Mouse (Mus musculus): ENCODE data around the gene Ctsg. TPM values are rescaled to one million over a fixed set of nuclear protein-coding genes. Genes with fewer than 3 reads are reported as not detected.
"Not testable (repeated sequence)": the region's sequence is repeated elsewhere in the genome, so short reads cannot be mapped to it uniquely, and the experiment has no call there.

Ctsg gene
- 1.0 and 3.2 TPM in 2 replicates for polyA plus RNA-seq (2015; fragmentation: Nextera tagmentation; extraction: Ambion mirVana)

DNA sequence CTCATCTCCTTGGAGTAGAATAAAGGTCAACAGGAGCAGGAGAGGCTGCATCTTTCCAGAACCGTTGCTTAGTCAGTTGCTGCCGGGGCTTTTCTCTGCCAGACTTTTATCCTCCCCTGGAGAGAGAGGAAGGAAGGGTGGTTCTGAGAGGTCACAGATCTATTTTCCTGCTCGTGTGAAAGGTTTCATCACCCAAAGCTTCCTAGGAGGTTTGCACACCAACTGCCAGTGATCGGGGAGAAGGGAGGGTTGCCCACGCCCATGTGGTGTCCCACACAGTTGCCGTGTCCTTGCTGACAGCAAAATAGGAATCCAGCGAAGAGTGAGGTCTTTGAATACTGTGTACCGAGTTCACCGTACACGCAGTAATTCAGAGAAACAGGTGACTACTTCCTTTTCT lies at the start of gene Ctsg:
Gene Ctsg, minus strand, starts transcription at position 189 of the 400 bp plus-strand sequence.
- H3K27me3 ChIP-seq (replicated peaks): no peaks in the 10 kb centered on the region

DNA sequence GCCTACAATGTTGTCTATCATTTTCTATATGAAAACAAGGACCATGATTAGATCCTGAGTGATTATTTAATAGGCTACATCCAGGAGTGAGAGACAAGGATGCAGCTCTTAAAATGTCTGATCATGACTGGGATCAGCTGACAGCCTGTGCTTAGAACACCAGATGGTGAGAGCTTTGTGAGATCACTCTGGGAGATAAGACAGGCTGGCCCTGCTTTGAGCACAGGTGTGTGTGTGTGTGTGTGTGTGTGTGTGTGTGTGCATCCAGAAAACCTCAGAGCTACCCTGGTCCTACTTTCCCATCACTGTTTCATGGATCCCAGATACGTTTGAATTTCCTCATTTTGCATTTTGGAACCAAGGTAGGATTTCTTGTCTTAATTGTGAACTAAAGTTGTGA lies 31.3 kb upstream of the Ctsg start:
- ATAC-seq (ENCODE audit: insufficient read depth, low FRiP score, low read depth); H3K27ac ChIP-seq; H3K4me3 ChIP-seq (replicated peaks); H3K4me1 ChIP-seq; H3K9ac ChIP-seq; H3K36me3 ChIP-seq; H3K27me3 ChIP-seq (replicated peaks); H3K4me2 ChIP-seq; H3K9me3 ChIP-seq: not testable (repeated sequence)
- WGBS: 62% methylated on average over 1 of the region's 1 CpGs

More for the DNA sequence above, at the start of gene Ctsg:
- H3K36me3 ChIP-seq: no peaks in the 10 kb centered on the region
- 65% methylated on average over 10 of the region's 10 CpGs for WGBS
- H3K4me1 ChIP-seq: peaks cover 2% of the 10 kb centered on the region; the same call in 1 of the 2 replicates
- ATAC-seq (ENCODE audit: insufficient read depth, low FRiP score, low read depth): no peak
- H3K4me2 ChIP-seq: no peak within 1 kb of the TSS
- no peak within 1 kb of the TSS for H3K9ac ChIP-seq
- H3K9me3 ChIP-seq: no peaks in the 10 kb centered on the region
- H3K4me3 ChIP-seq (replicated peaks): no peak within 1 kb of the TSS
- no peak within 1 kb of the TSS for H3K27ac ChIP-seq

DNA sequence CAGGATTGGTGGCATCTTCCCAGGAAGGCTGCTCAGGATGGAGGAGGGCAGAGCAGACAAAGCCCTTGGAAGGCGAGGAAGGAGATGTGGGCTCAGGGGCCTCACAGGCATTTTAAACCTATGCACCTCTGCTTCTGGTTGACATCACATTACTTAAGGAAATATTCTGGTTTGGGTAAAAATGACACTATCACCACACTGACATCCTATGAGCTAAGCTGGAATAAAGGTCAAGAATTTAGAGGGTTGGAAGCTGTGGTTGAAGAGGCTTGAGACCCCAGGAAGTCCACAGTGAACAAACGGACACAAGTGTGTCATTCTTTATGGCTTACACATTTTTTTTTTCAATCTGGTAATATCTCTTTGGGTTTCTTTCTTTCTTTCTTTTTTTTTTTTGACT lies 30.1 kb upstream of the Ctsg start, which contains the start of gene Gzmd:
Gene Gzmd, minus strand, starts transcription at position 101 of the 400 bp plus-strand sequence.
- not testable (repeated sequence) for H3K36me3 ChIP-seq; ATAC-seq (ENCODE audit: insufficient read depth, low FRiP score, low read depth); H3K4me2 ChIP-seq; H3K27ac ChIP-seq; H3K4me3 ChIP-seq (replicated peaks); H3K27me3 ChIP-seq (replicated peaks); H3K9ac ChIP-seq; H3K4me1 ChIP-seq; H3K9me3 ChIP-seq
- 79% methylated on average over 2 of the region's 2 CpGs for WGBS

DNA sequence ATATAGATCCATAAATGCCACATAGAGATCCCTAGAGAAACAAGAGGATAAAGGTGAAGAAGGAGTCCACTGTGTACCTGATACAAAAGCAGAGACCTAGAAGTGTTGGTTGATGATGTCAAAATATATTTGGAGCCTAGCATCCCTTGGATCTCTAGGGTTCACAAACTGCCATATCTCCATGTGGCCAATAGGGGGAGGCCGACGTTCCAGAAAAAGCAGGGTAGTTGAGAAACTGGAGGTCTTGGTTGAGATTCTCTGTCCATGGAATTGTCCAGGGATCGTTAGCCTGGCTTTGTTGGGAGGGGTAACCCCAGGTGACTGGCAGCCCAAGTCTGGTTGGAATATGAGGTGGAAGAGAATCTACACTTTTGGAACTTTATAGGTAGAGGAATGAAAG lies 26.0 kb upstream of the Ctsg start:
- Histone ChIP-seq H3K27ac (no peak overlapping the region), H3K4me1 (no peaks in the 10 kb centered on the region), H3K36me3 (no peaks in the 10 kb centered on the region), H3K27me3 (replicated peaks) (no peaks in the 10 kb centered on the region), H3K4me3 (replicated peaks) (no peak overlapping the region), H3K9ac (no peak overlapping the region), H3K9me3 (no peaks in the 10 kb centered on the region), H3K4me2 (no peak overlapping the region)
- ATAC-seq (ENCODE audit: insufficient read depth, low FRiP score, low read depth): no peak
- 41% methylated on average over 3 of the region's 3 CpGs for WGBS

DNA sequence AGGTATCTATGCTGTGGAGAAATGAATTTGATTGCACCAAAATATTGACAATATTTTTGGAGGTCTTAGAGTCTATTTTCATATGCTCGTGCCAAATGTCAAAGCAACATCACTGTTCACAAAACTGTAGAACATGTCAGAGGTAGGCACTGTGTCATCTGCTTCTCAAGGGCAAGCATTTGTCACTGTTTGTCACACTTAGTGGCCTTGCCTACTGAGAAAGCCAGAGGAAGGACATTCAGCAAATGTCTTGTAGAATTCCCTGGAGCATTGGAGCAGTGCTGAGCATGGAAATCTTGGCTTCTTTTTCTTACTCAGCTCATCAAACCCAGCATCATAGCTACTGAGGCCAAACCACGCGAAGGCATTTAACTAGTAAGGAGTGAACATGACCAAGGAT lies 21.1 kb upstream of the Ctsg start:
- Histone ChIP-seq H3K9ac (no peak overlapping the region), H3K27ac (no peak overlapping the region), H3K27me3 (replicated peaks) (no peaks in the 10 kb centered on the region), H3K4me1 (no peaks in the 10 kb centered on the region), H3K4me3 (replicated peaks) (no peak overlapping the region), H3K9me3 (no peaks in the 10 kb centered on the region), H3K4me2 (no peak overlapping the region), H3K36me3 (no peaks in the 10 kb centered on the region)
- WGBS: 79% methylated on average over 3 of the region's 3 CpGs
- ATAC-seq (ENCODE audit: insufficient read depth, low FRiP score, low read depth): no peak

DNA sequence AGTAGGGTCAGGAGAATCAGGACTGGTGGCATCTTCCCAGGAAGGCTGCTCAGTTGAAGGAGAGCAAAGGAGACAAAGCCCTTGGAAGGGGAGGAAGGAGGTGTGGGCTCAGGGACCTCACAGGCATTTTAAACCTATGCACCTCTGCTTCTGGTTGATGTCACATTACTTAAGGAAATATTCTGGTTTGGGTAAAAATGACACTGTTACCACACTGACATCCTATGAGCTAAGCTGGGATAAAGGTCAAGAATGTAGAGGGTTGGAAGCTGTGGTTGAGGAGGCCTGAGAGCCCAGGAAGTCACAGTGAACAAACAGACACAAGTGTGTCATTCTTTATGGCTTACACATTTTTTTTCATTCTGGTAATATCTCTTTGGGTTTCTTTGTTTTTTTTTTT lies 18.2 kb upstream of the Ctsg start, which contains the start of gene Gzme:
Gene Gzme, minus strand, starts transcription at position 101 of the 400 bp plus-strand sequence.
- Histone ChIP-seq H3K4me3 (replicated peaks) (no peak within 1 kb of the TSS), H3K4me2 (no peak within 1 kb of the TSS)

DNA sequence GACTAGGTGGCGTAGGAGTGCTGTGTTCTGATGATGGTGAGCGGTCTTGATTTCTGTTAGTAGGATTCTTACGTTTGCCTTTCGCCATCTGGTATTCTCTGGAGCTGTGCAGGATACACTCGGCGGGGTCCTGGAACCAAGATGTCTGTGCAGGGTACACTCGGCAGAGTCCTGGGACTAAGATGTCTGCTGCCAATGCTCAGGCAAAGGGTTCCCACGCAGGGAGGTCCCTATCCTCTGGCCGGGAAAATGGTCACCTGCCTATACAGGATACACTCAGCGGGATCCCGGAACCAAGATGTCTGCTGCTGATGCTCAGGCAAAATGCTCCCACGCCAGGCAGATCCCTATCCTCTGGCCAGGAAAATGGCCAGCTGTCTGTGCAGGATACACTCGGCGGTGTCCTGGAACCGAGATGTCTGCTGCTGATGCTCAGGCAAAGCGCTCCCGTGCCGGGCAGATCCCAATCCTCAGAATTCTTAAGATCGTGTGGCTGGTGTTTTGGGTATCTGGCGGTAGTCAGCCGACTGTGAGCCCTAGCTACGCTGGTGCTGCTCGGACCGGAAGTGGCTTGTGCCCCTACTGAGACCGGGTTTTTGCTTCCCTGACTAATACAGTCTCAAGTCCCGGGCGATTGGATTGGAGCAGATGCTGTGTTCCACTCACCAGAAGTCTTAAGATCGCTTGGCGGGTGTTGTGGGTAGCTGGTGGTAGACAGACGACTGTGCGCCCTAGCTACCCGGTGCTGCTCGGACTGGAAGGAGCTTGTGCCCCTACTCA lies 13.3 kb upstream of the Ctsg start:
- WGBS: 87% methylated on average over 33 of the region's 33 CpGs
- ATAC-seq (ENCODE audit: insufficient read depth, low FRiP score, low read depth); H3K27me3 ChIP-seq (replicated peaks); H3K36me3 ChIP-seq; H3K9me3 ChIP-seq; H3K4me2 ChIP-seq; H3K4me1 ChIP-seq; H3K27ac ChIP-seq; H3K9ac ChIP-seq; H3K4me3 ChIP-seq (replicated peaks): not testable (repeated sequence)

More for the DNA sequence above, 18.2 kb upstream of the Ctsg start, which contains the start of gene Gzme:
- H3K27ac ChIP-seq: no peak within 1 kb of the TSS
- no peak for ATAC-seq (ENCODE audit: insufficient read depth, low FRiP score, low read depth)
- no peaks in the 10 kb centered on the region for H3K27me3 ChIP-seq (replicated peaks)
- H3K9me3 ChIP-seq: no peaks in the 10 kb centered on the region
- no peak within 1 kb of the TSS for H3K9ac ChIP-seq
- no peaks in the 10 kb centered on the region for H3K4me1 ChIP-seq
- no peaks in the 10 kb centered on the region for H3K36me3 ChIP-seq

DNA sequence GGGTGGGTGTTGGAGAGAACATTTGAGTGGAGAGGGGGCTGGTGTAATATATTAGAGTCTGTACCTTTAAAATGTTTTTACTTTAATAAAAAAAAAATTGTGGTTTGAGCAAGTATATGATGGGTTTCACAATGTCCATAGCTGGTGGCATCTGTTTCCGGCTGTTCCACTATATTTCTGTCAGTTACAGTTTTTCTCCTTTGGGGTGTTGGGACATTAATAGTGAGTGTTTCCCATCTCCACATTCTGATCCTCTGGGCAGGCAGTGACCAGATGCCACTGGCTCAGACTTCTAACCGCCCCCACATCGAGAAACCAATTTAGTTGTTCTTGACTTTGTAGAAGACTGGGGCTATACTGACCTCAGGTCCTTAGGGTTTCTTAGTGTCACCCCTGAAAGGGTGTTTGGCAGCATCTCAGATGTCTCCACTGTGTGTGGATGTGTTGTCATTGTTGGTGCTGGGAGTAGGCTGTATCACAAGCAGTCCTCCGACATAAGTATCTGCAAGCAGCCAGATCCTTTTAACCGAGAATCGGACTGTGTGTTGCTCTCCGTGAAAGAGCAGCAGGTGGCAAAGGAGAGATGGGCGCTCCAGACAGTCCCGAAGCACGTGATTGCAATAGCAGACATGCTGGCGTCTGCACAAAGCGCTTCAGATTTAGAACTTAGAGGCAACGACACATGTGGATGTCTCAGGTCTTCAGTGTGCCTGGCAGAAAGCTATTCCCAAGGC lies 3.2 kb upstream of the Ctsg start:
- 80% methylated on average over 13 of the region's 13 CpGs for WGBS
- no peak for ATAC-seq (ENCODE audit: insufficient read depth, low FRiP score, low read depth)
- Histone ChIP-seq H3K27ac (no peak overlapping the region), H3K4me3 (replicated peaks) (no peak overlapping the region), H3K36me3 (no peaks in the 10 kb centered on the region), H3K4me2 (no peak overlapping the region), H3K27me3 (replicated peaks) (no peaks in the 10 kb centered on the region), H3K9me3 (no peaks in the 10 kb centered on the region), H3K9ac (no peak overlapping the region), H3K4me1 (peaks cover 2% of the 10 kb centered on the region; the same call in 1 of the 2 replicates)

DNA sequence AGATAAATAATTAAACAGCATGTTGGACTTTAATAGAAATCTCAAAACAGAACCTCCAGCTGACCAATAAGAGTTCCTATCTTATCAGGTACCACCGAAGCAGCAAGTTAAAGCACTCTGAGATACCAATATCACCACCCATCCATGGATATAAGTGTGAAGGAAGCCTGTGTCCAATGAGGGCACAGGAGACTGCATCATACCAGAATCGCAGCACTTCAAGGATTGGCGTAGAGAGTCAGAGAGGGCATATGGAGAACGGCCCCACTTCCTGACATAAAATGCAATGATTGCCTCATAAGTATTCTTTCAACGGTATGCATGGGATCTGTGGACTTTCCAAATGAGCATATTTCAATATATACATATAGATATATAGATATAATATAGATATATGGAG lies 2.6 kb upstream of the Ctsg start:
- 81% methylated on average over 5 of the region's 5 CpGs for WGBS
- H3K27ac ChIP-seq: no peak overlapping the region
- ATAC-seq (ENCODE audit: insufficient read depth, low FRiP score, low read depth): no peak
- H3K27me3 ChIP-seq (replicated peaks): no peaks in the 10 kb centered on the region
- H3K4me3 ChIP-seq (replicated peaks): no peak overlapping the region
- no peaks in the 10 kb centered on the region for H3K9me3 ChIP-seq
- no peak overlapping the region for H3K9ac ChIP-seq
- no peaks in the 10 kb centered on the region for H3K36me3 ChIP-seq
- H3K4me2 ChIP-seq: no peak overlapping the region
- peaks cover 2% of the 10 kb centered on the region; the same call in 1 of the 2 replicates for H3K4me1 ChIP-seq

DNA sequence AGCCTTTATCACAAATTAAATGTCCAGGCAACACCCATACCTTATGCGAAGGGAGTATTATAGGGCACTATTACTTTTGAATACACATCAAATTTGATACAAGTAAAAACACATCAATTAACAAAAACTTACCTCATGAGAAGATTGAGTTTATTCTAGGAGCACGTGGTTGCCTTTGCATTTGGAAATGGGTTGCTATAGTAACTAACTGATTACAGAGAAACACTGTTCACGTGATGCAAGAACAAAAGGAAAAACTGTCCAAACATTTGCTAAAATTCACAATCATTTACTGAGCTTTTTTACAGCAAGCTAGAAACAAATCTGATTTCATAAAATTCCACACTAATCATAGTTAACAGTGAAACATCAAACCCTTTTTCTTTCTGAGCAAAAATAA lies 1.1 kb upstream of the Ctsg start:
- ATAC-seq (ENCODE audit: insufficient read depth, low FRiP score, low read depth): no peak
- H3K4me1 ChIP-seq: peaks cover 2% of the 10 kb centered on the region; the same call in 1 of the 2 replicates

DNA sequence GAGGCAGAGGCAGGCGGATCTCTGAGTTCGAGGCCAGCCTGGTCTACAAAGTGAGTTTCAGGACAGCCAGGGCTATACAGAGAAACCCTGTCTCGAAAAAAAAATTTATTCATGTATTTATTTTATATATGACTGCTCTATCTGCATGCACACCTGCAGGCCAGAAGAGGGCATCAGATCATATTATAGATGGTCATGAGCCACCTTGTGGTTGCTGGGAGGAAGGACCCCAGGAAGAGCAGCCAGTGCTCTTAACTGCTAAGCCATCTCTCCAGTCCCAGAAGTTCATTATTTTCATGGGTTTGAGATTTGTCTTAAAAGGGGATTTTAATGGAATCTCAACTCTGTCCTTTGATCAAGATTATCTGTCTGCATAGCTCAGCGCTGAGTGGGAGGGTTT lies 3.4 kb downstream of the Ctsg start:
- no peak overlapping the region for H3K4me3 ChIP-seq (replicated peaks)
- no peaks in the 10 kb centered on the region for H3K9me3 ChIP-seq
- H3K9ac ChIP-seq: no peak overlapping the region
- no peaks in the 10 kb centered on the region for H3K27me3 ChIP-seq (replicated peaks)
- no peaks in the 10 kb centered on the region for H3K36me3 ChIP-seq
- ATAC-seq (ENCODE audit: insufficient read depth, low FRiP score, low read depth): no peak
- H3K27ac ChIP-seq: no peak overlapping the region
- peaks cover 2% of the 10 kb centered on the region; the same call in 1 of the 2 replicates for H3K4me1 ChIP-seq
- H3K4me2 ChIP-seq: no peak overlapping the region
- 82% methylated on average over 4 of the region's 4 CpGs for WGBS

More for the DNA sequence above, 1.1 kb upstream of the Ctsg start:
- Histone ChIP-seq H3K9ac (no peak overlapping the region), H3K9me3 (no peaks in the 10 kb centered on the region), H3K27me3 (replicated peaks) (no peaks in the 10 kb centered on the region), H3K4me2 (no peak overlapping the region), H3K36me3 (no peaks in the 10 kb centered on the region), H3K4me3 (replicated peaks) (no peak overlapping the region), H3K27ac (no peak overlapping the region)
- 53% methylated on average over 3 of the region's 3 CpGs for WGBS

DNA sequence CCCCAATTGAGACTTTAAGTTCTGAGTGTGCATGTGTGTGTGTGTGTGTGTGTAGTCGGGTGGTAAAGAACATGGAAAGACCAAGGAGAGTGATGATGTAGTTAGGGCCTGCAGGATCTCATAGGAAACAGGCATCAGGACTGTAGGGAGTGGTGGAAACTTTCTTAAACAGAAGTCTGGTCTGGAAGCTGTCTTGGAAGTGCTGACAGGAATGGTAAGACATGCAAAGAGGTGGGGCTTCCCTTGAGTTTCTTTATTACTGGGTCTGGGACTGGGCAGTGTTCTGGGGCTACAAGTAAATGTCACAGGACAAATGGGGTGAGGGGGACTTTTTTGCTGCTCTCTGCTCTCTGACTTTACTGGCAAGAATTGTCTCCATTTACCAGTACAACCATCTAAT lies 4.8 kb downstream of the Ctsg start:
- WGBS: 66% methylated on average over 1 of the region's 1 CpGs
- Histone ChIP-seq H3K9ac (no peak overlapping the region), H3K36me3 (no peaks in the 10 kb centered on the region), H3K4me1 (peaks cover 2% of the 10 kb centered on the region; the same call in 1 of the 2 replicates), H3K27me3 (replicated peaks) (no peaks in the 10 kb centered on the region), H3K4me2 (no peak overlapping the region), H3K27ac (no peak overlapping the region), H3K9me3 (no peaks in the 10 kb centered on the region), H3K4me3 (replicated peaks) (no peak overlapping the region)
- ATAC-seq (ENCODE audit: insufficient read depth, low FRiP score, low read depth): no peak
